28 mouse cellular contexts compared by ENCODE assay signal in the genomic region with DNA sequence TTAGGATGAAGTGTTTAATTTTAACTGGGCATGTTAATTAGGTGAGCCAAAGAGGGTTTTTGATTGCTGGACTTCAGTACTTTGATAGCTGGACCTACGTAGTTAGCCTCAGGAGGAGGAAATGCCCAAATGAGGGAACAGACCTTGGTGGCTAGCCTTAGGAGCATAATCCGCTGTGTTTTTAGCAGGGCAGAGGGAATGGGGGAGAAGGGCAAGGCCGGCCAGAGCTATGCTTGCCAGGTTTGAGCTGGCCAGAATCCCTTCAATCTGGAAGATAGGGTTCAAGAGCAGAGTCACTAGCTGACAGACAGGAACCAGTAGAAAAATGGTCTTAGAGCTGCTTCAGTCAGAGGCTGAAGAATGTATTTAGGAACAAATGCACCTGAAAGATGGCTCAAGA. TPM values are rescaled to one million over a fixed set of nuclear protein-coding genes. Genes with fewer than 3 reads are reported as not detected.
"Had no signal": no experiment of that assay in that cellular context is flagged by ENCODE, and none has a peak within 500 bp of the region (broad histone marks: within the 10 kb centered on the region; RNA-seq: fewer than 3 reads in every experiment).

No protein-coding gene starts in this region.

- H3K9ac ChIP-seq: kidney, embryonic 15.5 days; limb, embryonic 13.5 days; liver, embryonic 14.5 days; liver, postnatal 0 days; lung, embryonic 14.5 days had no signal

- H3K4me2 ChIP-seq: kidney, embryonic 15.5 days; limb, embryonic 13.5 days; lung, embryonic 14.5 days had no signal

- H3K4me1 ChIP-seq: kidney, embryonic 15.5 days; limb, embryonic 10.5 days; limb, embryonic 13.5 days had no signal

- H3K36me3 ChIP-seq: kidney, embryonic 15.5 days; limb, embryonic 10.5 days; limb, embryonic 13.5 days had no signal

- H3K9me3 ChIP-seq: kidney, embryonic 15.5 days; limb, embryonic 10.5 days; limb, embryonic 13.5 days had no signal

- DNase-seq: kidney, adult 11 months; kidney, adult 8-10 months; kidney, postnatal 10 days; kidney, postnatal 36 days; liver; liver, postnatal 0 days; lung, embryonic 14.5 days; midbrain, embryonic 14.5 days; right cerebral cortex, adult 18-20 months; right cerebral cortex, postnatal 14 days; right cerebral cortex, postnatal 4 days; thymus, postnatal 25 days had no signal

- H3K27ac ChIP-seq: kidney, embryonic 15.5 days; limb, embryonic 10.5 days; limb, embryonic 13.5 days; liver, embryonic 14.5 days; macrophage; stomach, postnatal 0 days had no signal

- H3K27me3 ChIP-seq: kidney, embryonic 15.5 days; limb, embryonic 13.5 days had no signal

- ATAC-seq: liver, postnatal 0 days; lung, postnatal 0 days had no signal

- H3K4me3 ChIP-seq: kidney, embryonic 15.5 days; limb, embryonic 10.5 days; limb, embryonic 13.5 days had no signal

RNA-seq across cellular contexts. Expression of gene Il17a, which starts 26.9 kb away (rescaled TPM):
- total RNA-seq: layer of hippocampus, adult 8-10 months; layer of hippocampus, postnatal 10 days; left cerebral cortex, adult 8-10 months; left cerebral cortex, postnatal 25 days; megakaryocyte, adult 5-6 weeks; midbrain, postnatal 0 days had no signal
- polyA plus RNA-seq: kidney, embryonic 15.5 days; limb, embryonic 10.5 days; limb, embryonic 13.5 days; liver, embryonic 14.5 days; liver, postnatal 0 days; lung, embryonic 14.5 days; lung, postnatal 0 days; macrophage; midbrain, embryonic 14.5 days; midbrain, postnatal 0 days; neural tube, embryonic 11.5 days; neural tube, embryonic 14.5 days; stomach, embryonic 14.5 days; stomach, postnatal 0 days had no signal

RNA-seq across cellular contexts. Expression of gene Il17f, which starts 32.8 kb away (rescaled TPM):
- total RNA-seq: layer of hippocampus, adult 8-10 months; left cerebral cortex, postnatal 25 days had no signal
- polyA plus RNA-seq: kidney, embryonic 15.5 days; limb, embryonic 10.5 days; liver, postnatal 0 days; lung, embryonic 14.5 days; lung, postnatal 0 days; macrophage; midbrain, embryonic 14.5 days; midbrain, postnatal 0 days; neural tube, embryonic 14.5 days; stomach, embryonic 14.5 days; stomach, postnatal 0 days had no signal
